Mouse (Mus musculus): ENCODE data around the gene Slc25a44. TPM values are rescaled to one million over a fixed set of nuclear protein-coding genes. Genes with fewer than 3 reads are reported as not detected.
"Not testable (repeated sequence)": the region's sequence is repeated elsewhere in the genome, so short reads cannot be mapped to it uniquely, and the experiment has no call there.

The Slc25a44 gene
- polyA plus RNA-seq, 1 experiment from 2014 or later = 38.0 TPM

GRCm38 (mm10) chr3:88395742-88396141 lies 29.2 kb downstream of the Slc25a44 start:
- WGBS = 94% methylated on average over 8 of the region's 8 CpGs
- Histone ChIP-seq H3K27ac (replicated peaks; ENCODE audit: low read depth, low read length) (no peak overlapping the region), H3K4me3 (replicated peaks; ENCODE audit: low read depth, low read length) (no peak overlapping the region), H3K27me3 (ENCODE audit: control insufficient read depth, insufficient read depth, low read length) (no peaks in the 10 kb centered on the region), H3K9ac (replicated peaks; ENCODE audit: low read length) (no peak overlapping the region), H3K36me3 (ENCODE audit: control insufficient read depth, insufficient read depth, low read length) (no peaks in the 10 kb centered on the region), H3K4me1 (ENCODE audit: control insufficient read depth, insufficient read depth, low read length) (no peaks in the 10 kb centered on the region), H3K4me2 (ENCODE audit: low read length) (no peak overlapping the region), H3K9me3 (ENCODE audit: control insufficient read depth, low read length) (no peaks in the 10 kb centered on the region)
- no peak for DNase-seq
- no peak for ATAC-seq (ENCODE audit: low FRiP score, low TSS enrichment)

- H3K36me3 ChIP-seq (ENCODE audit: control insufficient read depth, insufficient read depth, low read length) = no peaks in the 10 kb centered on the region
- H3K9me3 ChIP-seq (ENCODE audit: control insufficient read depth, low read length) = no peaks in the 10 kb centered on the region
- H3K9ac ChIP-seq (replicated peaks; ENCODE audit: low read length) = no peak overlapping the region
- H3K27ac ChIP-seq (replicated peaks; ENCODE audit: low read depth, low read length) = no peak overlapping the region
- H3K4me2 ChIP-seq (ENCODE audit: low read length) = no peak overlapping the region
- H3K4me3 ChIP-seq (replicated peaks; ENCODE audit: low read depth, low read length) = no peak overlapping the region
- H3K4me1 ChIP-seq (ENCODE audit: control insufficient read depth, insufficient read depth, low read length) = no peaks in the 10 kb centered on the region
- ATAC-seq (ENCODE audit: low FRiP score, low TSS enrichment) (no peak), DNase-seq (no peak)
- 96% methylated on average over 6 of the region's 6 CpGs for WGBS
- H3K27me3 ChIP-seq (ENCODE audit: control insufficient read depth, insufficient read depth, low read length) = no peaks in the 10 kb centered on the region
Measured at GRCm38 (mm10) chr3:88395288-88395687, 29.7 kb downstream of the Slc25a44 start.

GRCm38 (mm10) chr3:88393776-88394375 lies 31.1 kb downstream of the Slc25a44 start:
- WGBS = 92% methylated on average over 9 of the region's 9 CpGs

GRCm38 (mm10) chr3:88384364-88384763 lies 40.6 kb downstream of the Slc25a44 start, which contains the start of gene Bglap:
Gene Bglap, minus strand, starts transcription at chr3:88384464.
- WGBS = 81% methylated on average over 5 of the region's 5 CpGs
- no peaks in the 10 kb centered on the region for H3K36me3 ChIP-seq (ENCODE audit: control insufficient read depth, insufficient read depth, low read length)
- DNase-seq (no peak), ATAC-seq (ENCODE audit: low FRiP score, low TSS enrichment) (no peak)
- 0 out of 2 replicates have a peak, but pooled peaks cover 2% of the 10 kb centered on the region for H3K4me1 ChIP-seq (ENCODE audit: control insufficient read depth, insufficient read depth, low read length)
- H3K4me3 ChIP-seq (replicated peaks; ENCODE audit: low read depth, low read length) = no peak within 1 kb of the TSS
- H3K9me3 ChIP-seq (ENCODE audit: control insufficient read depth, low read length) = no peaks in the 10 kb centered on the region
- no peaks in the 10 kb centered on the region for H3K27me3 ChIP-seq (ENCODE audit: control insufficient read depth, insufficient read depth, low read length)
- no peak within 1 kb of the TSS for H3K9ac ChIP-seq (replicated peaks; ENCODE audit: low read length)
- H3K4me2 ChIP-seq (ENCODE audit: low read length) = no peak within 1 kb of the TSS
- no peak within 1 kb of the TSS for H3K27ac ChIP-seq (replicated peaks; ENCODE audit: low read depth, low read length)

More at GRCm38 (mm10) chr3:88393776-88394375, 31.1 kb downstream of the Slc25a44 start:
- H3K4me1 ChIP-seq (ENCODE audit: control insufficient read depth, insufficient read depth, low read length) = no peaks in the 10 kb centered on the region
- no peak overlapping the region for H3K27ac ChIP-seq (replicated peaks; ENCODE audit: low read depth, low read length)
- H3K27me3 ChIP-seq (ENCODE audit: control insufficient read depth, insufficient read depth, low read length) = no peaks in the 10 kb centered on the region
- H3K4me3 ChIP-seq (replicated peaks; ENCODE audit: low read depth, low read length) = no peak overlapping the region
- no peak for ATAC-seq (ENCODE audit: low FRiP score, low TSS enrichment)
- no peak for DNase-seq
- no peak overlapping the region for H3K4me2 ChIP-seq (ENCODE audit: low read length)
- H3K9me3 ChIP-seq (ENCODE audit: control insufficient read depth, low read length) = no peaks in the 10 kb centered on the region
- H3K9ac ChIP-seq (replicated peaks; ENCODE audit: low read length) = no peak overlapping the region
- H3K36me3 ChIP-seq (ENCODE audit: control insufficient read depth, insufficient read depth, low read length) = no peaks in the 10 kb centered on the region

GRCm38 (mm10) chr3:88382383-88382782 lies 42.6 kb downstream of the Slc25a44 start:
- not testable (repeated sequence) for DNase-seq; H3K4me1 ChIP-seq (ENCODE audit: control insufficient read depth, insufficient read depth, low read length); H3K9ac ChIP-seq (replicated peaks; ENCODE audit: low read length); H3K9me3 ChIP-seq (ENCODE audit: control insufficient read depth, low read length); H3K36me3 ChIP-seq (ENCODE audit: control insufficient read depth, insufficient read depth, low read length); H3K27ac ChIP-seq (replicated peaks; ENCODE audit: low read depth, low read length); H3K4me2 ChIP-seq (ENCODE audit: low read length); H3K27me3 ChIP-seq (ENCODE audit: control insufficient read depth, insufficient read depth, low read length); H3K4me3 ChIP-seq (replicated peaks; ENCODE audit: low read depth, low read length); ATAC-seq (ENCODE audit: low FRiP score, low TSS enrichment)
- WGBS = 11% methylated on average over 1 of the region's 7 CpGs

- DNase-seq = peak; percentile 79
Measured at GRCm38 (mm10) chr3:88381389-88382315, 43.3 kb downstream of the Slc25a44 start.

DNA sequence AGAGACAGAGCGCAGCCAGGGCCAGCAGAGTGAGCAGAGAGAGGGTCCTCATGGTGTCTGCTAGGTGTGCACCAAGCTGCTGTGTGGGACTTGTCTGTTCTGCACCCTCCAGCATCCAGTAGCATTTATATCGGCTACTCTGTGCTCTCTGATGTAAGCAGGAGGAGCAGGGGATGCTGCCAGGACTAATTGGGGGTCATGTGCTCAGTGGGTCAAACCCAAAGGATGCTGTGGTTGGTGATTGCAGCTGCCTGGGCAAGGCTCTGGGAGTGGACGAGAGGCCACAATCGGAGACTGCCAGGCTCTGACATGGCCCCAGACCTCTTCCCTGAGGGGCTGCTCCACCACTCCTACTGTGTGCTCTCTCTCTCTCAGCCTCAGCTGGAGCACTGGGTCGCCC lies 46.3 kb downstream of the Slc25a44 start, which contains the start of gene Bglap2:
Gene Bglap2, minus strand, starts transcription at position 101 of the 400 bp plus-strand sequence.
- ATAC-seq (ENCODE audit: low FRiP score, low TSS enrichment); H3K4me1 ChIP-seq (ENCODE audit: control insufficient read depth, insufficient read depth, low read length): not testable (repeated sequence)
- WGBS = 84% methylated on average over 5 of the region's 5 CpGs

More at GRCm38 (mm10) chr3:88381389-88382315, 43.3 kb downstream of the Slc25a44 start:
- 7% methylated on average over 17 of the region's 22 CpGs for WGBS
- H3K9ac ChIP-seq (replicated peaks; ENCODE audit: low read length); H3K9me3 ChIP-seq (ENCODE audit: control insufficient read depth, low read length); H3K4me1 ChIP-seq (ENCODE audit: control insufficient read depth, insufficient read depth, low read length); H3K36me3 ChIP-seq (ENCODE audit: control insufficient read depth, insufficient read depth, low read length); H3K27me3 ChIP-seq (ENCODE audit: control insufficient read depth, insufficient read depth, low read length): not testable (repeated sequence)
- ATAC-seq (ENCODE audit: low FRiP score, low TSS enrichment) = peak; percentile 82
- H3K4me3 ChIP-seq (replicated peaks; ENCODE audit: low read depth, low read length) = peak overlapping the region; percentile 22
- H3K4me2 ChIP-seq (ENCODE audit: low read length) = peak overlapping the region; percentile 45
- peak overlapping the region; percentile 77 for H3K27ac ChIP-seq (replicated peaks; ENCODE audit: low read depth, low read length)

GRCm38 (mm10) chr3:88376644-88377043 lies 48.3 kb downstream of the Slc25a44 start:
- not testable (repeated sequence) for H3K9ac ChIP-seq (replicated peaks; ENCODE audit: low read length); H3K4me1 ChIP-seq (ENCODE audit: control insufficient read depth, insufficient read depth, low read length); H3K36me3 ChIP-seq (ENCODE audit: control insufficient read depth, insufficient read depth, low read length); H3K27ac ChIP-seq (replicated peaks; ENCODE audit: low read depth, low read length); H3K4me3 ChIP-seq (replicated peaks; ENCODE audit: low read depth, low read length); H3K27me3 ChIP-seq (ENCODE audit: control insufficient read depth, insufficient read depth, low read length); H3K9me3 ChIP-seq (ENCODE audit: control insufficient read depth, low read length)
- WGBS = 25% methylated on average over 5 of the region's 7 CpGs
- peak overlapping the region; percentile 19; the same call in 1 of the 2 replicates for H3K4me2 ChIP-seq (ENCODE audit: low read length)
- peak; percentile 9 for DNase-seq
- peak; percentile 37; the same call in 1 of the 2 replicates for ATAC-seq (ENCODE audit: low FRiP score, low TSS enrichment)

More for the DNA sequence above, 46.3 kb downstream of the Slc25a44 start, which contains the start of gene Bglap2:
- H3K27ac ChIP-seq (replicated peaks; ENCODE audit: low read depth, low read length); DNase-seq; H3K4me3 ChIP-seq (replicated peaks; ENCODE audit: low read depth, low read length); H3K4me2 ChIP-seq (ENCODE audit: low read length); H3K27me3 ChIP-seq (ENCODE audit: control insufficient read depth, insufficient read depth, low read length); H3K9me3 ChIP-seq (ENCODE audit: control insufficient read depth, low read length); H3K36me3 ChIP-seq (ENCODE audit: control insufficient read depth, insufficient read depth, low read length); H3K9ac ChIP-seq (replicated peaks; ENCODE audit: low read length): not testable (repeated sequence)

All from midbrain, embryonic 14.5 days (tissue).